Mouse (Mus musculus): ENCODE data around the gene Trnp1.

The Trnp1 gene

DNA sequence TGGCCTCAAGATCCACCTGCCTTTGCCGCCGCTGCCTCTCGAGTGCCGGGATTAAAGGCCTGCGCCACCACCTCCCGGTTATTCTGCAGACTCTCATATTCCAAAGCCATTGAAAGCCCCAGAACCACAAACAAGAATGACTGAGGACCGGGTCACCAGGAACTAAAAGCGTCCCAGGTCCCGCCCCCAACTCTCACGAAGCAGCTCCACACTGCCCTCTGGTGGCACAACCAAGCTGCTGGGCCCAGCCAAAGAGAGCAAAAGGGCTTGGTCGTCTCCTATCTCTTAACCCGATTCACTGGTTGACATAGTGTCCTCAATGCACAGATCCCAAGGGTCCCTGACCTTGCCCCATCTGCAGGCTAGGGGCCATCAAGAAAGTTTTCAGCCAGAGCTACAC is 3.9 kb downstream of the Trnp1 start:
- peak; percentile 87 to 91 for DNase-seq

- no peak for DNase-seq
Measured at GRCm38 (mm10) chr4:133493895-133494294, 4.5 kb downstream of the Trnp1 start.

GRCm38 (mm10) chr4:133491800-133492199 is 6.5 kb downstream of the Trnp1 start:
- DNase-seq: no peak

GRCm38 (mm10) chr4:133489489-133490245 is 8.7 kb downstream of the Trnp1 start:
- DNase-seq: no peak

GRCm38 (mm10) chr4:133488619-133489392 is 9.5 kb downstream of the Trnp1 start:
- no peak for DNase-seq

DNA sequence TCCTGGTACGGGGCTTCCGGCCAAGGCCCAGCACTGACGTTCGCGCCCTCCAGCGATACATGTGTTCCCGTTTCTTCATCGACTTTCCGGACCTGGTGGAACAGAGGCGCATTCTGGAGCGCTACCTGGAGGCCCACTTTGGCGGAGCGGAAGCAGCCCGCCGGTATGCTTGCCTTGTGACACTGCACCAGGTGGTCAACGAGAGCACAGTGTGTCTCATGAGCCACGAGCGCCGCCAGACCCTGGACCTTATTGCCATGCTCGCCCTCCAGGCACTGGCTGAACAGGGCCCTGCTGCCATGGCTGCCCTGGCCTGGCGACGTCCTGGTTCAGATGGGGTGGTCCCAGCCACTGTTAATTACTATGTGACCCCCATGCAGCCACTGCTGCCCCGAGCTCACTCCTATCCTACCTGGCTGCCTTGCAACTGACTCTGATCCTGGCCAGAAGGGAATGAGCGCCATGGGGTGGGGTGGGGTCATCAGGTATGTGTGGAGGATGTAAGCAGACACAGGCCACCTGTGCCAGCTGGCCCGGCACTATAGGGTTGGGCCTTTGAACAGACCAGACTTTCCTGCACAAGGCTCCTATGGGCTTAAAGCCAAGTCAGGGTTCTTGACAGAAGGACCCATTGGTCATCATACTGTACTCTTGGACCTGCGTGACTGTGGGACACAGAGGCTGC is 11.5 kb downstream of the Trnp1 start:
- DNase-seq: no peak

DNA sequence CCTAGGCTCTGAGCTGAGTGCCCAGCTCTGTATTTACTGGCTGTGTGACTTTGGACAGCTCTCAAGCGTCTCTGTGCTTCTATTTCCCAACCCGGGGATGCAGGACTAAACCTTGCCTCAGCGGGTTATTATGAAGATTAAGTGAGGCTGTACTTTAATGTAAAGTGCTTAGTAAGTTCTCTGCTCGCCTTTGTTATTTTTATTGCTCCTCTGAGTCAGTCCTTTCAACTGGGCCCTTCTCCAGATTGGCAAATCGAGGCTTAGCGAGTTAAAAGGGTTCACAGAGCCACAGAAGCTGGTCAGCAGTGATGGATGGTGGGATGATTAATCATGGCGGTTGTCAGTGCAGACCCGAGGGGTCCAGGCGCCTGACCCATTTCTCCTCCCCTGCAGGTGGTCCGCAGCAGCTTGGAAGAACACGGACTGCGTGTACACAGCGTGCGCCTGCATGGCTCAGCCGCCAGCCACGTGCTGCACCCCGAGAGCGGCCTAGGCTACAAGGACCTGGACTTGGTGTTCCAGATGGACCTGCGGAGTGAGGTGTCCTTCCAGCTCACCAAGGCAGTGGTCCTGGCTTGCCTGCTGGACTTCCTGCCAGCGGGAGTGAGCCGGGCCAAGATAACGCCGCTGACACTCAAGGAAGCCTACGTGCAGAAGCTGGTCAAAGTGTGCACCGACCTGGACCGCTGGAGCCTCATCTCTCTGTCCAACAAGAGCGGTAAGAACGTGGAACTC is 12.5 kb downstream of the Trnp1 start:
- DNase-seq: no peak

DNA sequence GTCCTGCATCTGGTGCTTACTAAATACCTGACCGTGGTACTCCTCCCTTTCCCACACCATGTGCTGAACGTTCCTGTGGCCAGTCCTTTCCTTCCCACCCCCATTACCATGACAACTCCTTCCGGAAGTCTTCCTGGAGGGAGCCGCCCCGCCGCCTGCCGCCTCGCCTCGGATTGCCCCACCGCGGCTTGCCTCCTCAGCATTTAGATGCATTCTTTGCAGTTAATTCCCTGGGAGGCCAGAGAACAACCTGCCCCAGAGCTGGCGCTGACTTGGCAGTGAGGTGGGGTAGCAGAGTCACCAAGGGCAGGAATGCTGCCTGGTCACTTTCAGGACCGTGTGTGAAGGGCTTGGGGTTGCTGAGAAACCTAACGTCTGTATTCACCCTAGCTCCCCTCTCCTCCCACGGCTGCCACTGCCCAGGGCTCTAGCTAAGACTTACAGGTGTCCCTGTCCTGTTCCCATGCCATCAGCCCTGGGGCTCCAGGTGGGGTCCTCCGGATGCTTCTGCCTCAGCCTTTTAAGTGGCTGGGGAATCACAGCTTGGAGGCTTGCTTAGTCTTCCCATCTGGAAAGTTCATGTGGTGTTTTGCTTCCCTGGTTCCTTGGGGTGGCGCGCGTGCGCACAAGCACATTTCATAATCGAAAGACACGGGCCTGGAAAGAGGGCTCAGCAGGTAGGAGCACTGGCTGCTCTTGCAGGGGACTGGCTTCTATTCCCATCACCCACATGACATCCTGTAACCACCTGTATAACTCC is 13.9 kb downstream of the Trnp1 start:
- DNase-seq: peak in 1 of 2 experiments; percentile 27

DNA sequence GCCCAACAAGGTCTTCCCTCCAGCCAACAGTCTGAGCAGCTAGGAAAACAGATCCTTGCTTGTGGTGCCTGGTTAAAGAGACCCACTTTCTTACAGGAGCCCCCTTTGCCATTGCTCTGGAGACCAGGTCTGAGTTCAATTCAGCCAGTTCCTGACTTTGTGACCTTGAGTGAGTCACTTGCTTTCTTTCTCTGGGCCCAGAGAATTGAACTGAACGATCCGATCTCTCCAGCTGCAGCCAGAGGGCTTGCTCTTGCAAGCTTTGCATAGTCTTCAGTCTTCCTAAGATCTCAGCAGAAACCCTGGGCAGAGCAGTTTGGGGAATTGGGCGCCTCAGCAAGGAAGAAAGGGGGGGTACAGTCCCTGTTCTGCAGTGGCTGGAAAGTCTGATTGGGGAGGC is 15.9 kb downstream of the Trnp1 start:
- no peak for DNase-seq

DNA sequence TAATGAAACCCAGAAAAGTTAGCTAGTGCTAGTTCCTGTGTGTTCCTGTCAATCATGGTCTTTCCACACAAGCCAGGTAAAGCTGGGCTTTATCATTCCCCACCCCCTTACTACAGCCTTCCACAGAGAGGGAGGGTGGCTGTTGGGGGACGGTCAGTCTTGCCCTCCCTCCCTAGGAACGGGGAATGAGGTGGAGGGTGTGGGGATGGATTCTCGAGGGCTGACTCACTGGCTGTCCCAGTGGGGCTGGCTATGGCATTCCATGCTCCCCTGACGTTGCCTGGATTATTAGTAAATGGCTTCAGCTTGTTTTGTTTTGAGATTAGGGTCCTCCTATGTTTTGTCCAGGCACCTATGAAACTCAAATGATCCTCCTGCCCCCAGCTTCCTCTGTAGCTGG is 16.9 kb downstream of the Trnp1 start:
- no peak for DNase-seq

DNA sequence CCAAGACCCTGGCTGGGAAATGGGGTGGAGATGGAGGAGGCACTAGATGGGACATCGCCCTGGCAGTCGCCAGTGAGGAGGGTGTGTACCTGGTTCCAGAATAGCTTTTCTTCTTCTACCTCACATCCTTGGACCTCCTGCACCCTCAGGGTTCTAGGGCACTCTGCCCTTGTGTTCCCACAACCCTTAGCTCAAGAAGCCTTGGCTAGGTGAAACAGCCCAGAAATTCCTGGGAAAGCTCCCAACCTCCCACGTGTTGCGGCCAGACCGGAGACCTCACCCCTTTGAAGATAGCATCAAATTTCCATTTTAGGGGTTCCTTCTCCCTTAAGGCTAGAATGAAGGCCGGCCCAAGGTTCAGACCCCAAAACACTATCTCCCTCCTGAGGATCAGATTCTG is 17.6 kb downstream of the Trnp1 start:
- no peak for DNase-seq

DNA sequence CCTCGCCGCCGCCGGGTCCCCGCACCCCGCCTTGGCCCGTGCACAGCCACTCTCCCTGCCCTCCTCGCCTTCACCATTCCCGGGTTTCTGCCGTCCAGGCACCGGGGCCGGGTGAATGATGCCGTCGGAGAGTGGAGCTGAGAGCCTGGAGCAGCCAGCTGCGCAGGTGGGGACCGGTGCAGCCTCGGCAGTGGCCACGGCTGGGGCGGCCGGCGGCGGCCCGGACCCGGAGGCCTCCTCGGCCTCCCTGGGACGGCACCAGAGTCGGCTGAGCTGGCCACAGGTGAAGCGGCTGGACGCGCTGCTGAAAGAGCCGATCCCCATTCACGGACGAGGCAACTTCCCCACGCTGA is 18.2 kb downstream of the Trnp1 start:
- no peak for DNase-seq

GRCm38 (mm10) chr4:133479458-133480184 is 18.7 kb downstream of the Trnp1 start, which contains the start of gene Tent5b:
Gene Tent5b (plus strand): TSS chr4:133480132.
- DNase-seq: peak; percentile 93 to 98

DNA sequence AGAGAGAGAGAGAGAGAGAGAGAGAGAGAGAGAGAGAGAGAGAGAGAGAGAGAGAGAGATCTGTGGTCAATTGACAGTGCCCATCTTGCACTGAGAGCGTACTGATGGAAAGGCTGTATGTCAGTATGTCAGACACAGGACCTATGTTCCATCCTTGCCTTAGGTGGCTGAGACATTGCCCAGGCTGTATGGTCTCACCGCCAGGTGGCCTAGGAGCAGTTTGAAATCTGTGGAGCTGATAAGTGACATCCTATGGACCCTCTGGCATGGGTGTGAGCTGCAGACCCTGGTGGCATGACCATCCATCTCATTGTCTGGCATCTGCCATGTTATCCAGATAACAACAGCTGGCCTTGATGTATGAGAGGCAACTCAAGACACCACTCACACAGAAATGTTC is 24.5 kb downstream of the Trnp1 start:
- no peak for DNase-seq

DNA sequence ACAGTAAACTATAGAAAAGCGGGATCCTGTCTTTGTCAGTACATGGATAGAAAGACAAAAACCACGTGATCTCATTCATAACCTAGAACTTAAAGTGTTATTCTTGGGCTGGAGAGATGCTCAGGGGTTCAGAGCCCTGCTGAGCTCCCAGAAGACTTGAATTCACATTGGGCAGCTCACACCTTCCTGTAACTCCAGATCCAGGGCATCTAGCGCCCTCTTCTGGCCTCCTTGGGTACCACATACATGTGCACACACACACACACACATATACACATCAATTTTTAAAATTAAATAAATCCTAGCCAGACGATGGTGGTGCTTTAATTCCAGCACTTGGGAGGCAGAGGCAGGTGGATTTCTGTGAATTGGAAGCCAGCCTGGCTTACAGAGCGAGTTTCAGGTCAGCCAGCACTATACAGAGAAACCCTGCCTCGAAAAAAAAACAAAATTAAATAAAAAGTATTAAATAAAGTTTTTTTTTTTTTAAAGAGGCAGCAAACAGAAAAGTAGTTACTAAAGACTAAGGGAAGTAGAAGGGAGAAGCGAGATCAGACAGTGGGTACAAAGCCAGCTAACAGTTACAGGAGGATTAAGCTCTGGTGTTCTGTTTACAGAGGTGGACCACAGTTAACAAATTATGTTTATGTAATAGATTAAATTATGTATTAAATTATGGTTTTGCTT is 27.1 kb downstream of the Trnp1 start:
- no peak for DNase-seq

- no peak for DNase-seq
Measured at GRCm38 (mm10) chr4:133469122-133469521, 29.2 kb downstream of the Trnp1 start.

DNA sequence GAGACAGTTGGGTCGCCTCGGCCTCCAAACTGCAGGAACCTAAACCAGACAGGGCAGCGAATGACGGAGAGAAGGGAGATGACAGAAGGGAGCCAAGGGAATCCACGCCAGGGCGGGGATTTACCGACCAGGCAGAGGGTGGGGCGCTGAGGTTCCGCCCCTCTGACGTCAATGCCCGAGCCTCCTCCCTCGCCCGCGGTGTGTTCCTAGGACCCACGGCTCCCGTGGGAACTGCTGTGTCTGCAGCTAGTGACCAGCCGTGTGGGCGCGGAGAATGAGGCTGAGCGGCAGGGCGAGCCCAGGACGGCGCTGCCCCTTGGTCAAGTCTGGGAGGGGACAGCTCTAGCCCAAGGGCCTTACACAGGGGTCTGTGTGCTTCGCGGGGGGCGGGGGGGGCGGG is 30.3 kb downstream of the Trnp1 start:
- DNase-seq: peak; percentile 85 to 86

- no peak for DNase-seq
Measured at GRCm38 (mm10) chr4:133463184-133463583, 35.2 kb downstream of the Trnp1 start.

DNA sequence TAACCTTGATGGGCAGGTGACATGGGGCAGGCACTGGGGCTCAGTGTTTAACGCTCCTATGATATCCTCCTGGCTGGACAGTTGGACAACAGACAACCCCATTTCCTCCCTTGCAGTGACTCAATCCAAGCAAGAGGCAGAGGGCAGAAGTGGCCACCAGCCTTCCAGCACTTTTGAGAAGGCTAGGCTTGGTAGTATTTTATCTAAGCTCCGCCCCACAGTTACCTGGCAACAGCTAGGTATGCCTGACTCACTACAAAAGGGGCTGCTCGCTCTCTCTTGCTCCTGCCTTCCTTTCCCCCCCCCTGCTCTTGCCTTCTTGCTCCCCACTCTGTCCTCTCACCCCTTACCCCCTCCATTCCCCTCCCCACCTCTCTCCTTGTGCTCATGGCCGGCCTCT is 37.0 kb downstream of the Trnp1 start:
- no peak for DNase-seq

DNA sequence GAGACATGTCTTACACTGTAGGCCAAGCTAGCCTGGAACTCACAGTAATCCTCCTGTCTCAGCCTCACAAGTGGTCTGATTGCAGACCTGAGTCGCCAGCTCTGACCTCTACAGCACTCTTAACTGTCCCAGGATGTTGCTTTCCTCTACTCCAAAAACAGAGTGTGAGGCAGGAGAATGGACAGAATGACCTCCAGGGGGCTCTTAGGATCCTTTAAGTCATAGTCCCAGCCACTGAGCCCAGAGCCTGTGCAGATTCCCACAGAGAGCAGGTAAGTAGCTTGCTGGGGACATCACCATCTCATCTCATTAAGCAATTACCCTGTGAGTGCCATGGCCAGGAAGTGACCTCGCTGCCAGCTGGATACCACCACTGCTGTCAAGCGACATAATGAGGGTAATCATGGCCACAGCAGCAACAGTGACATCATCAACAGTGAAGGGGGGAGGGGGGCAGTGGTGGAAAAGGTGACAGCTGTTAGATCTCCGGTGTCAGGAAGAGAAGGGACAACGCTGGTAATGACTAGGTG is 37.5 kb downstream of the Trnp1 start:
- no peak for DNase-seq

- DNase-seq: no peak
Measured at GRCm38 (mm10) chr4:133460006-133460405, 38.3 kb downstream of the Trnp1 start.

All from cerebellum, adult 18-20 months (tissue).